Comparison of ENCODE assay signal across 8 mouse cellular contexts in the genomic region with DNA sequence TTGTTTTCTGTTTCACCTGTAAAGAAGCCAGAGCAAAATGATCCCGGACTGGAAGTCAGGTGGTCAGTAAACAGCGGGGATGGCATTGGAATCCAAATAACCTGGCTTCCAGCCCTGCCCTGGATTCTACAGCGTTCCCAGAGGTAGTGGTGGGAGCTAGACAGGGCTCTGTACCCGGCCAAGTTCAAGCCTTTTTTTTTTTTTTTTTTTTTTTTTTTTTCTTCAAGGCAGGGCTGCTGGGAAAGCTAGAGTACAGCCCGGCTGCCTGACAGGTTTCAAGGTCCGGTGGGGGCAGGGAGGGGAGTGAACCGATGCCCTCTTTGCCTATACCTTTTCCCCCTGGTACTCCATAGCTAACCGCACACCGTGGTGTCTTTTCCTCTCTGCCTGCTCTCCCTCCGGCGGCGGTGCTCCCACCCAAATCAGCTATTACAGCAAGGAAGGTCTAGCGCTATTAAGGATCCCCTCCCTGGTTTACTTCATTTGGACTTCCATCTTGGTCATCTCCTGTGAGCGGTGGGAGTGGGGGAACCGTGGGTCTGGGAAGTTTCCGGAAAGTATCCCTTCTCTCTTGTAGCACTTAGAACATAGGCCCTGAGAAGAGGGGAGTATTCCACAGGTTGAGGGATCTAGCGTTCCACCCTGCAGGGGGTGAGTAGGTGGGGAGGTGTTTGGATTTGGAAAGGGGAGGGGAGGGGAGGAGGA. TPM values are rescaled to one million over a fixed set of nuclear protein-coding genes. Genes with fewer than 3 reads are reported as not detected.
A peak's percentile ranks its signal among the peaks of the same experiment; 100 is the strongest.
DNase-seq lines count a peak whose midpoint lies in the region; ATAC-seq and TF ChIP-seq lines count a peak whose summit lies in the region.

No protein-coding gene starts in this region.

- no peak for TF ChIP-seq POLR2A in lung, adult 2 months (IDR thresholded peaks at IDR 0.05; ENCODE audit: borderline replicate concordance, extremely low read depth, low read depth, low read length)

- 0 out of 2 replicates have a peak, but pooled peaks have one; percentile 26 for ATAC-seq in lung, postnatal 0 days
- peak; percentile 26 for ATAC-seq in neural tube, embryonic 14.5 days (ENCODE audit: low read depth)

- H3K9ac ChIP-seq in lung, postnatal 0 days (replicated peaks; ENCODE audit: low read depth): no peak overlapping the region
- H3K9ac ChIP-seq in neural tube, embryonic 14.5 days (replicated peaks; ENCODE audit: low read depth, low read length): no peak overlapping the region

- no peaks in the 10 kb centered on the region for H3K36me3 ChIP-seq in lung, postnatal 0 days (ENCODE audit: insufficient read depth, low read length)
- no peaks in the 10 kb centered on the region for H3K36me3 ChIP-seq in neural tube, embryonic 14.5 days (ENCODE audit: control insufficient read depth, insufficient read depth, low read length)

- WGBS in lung, postnatal 0 days: 2% methylated on average over 17 of the region's 17 CpGs
- WGBS in lung, adult 2 months: 4% methylated on average over 17 of the region's 17 CpGs
- WGBS in neural tube, embryonic 14.5 days: 1% methylated on average over 17 of the region's 17 CpGs

- no peak for TF ChIP-seq CTCF in lung, postnatal 0 days (IDR thresholded peaks at IDR 0.05)
- no peak for TF ChIP-seq CTCF in lung, adult 2 months (IDR thresholded peaks at IDR 0.05; ENCODE audit: insufficient read depth, low read length)

- no peak overlapping the region for H3K4me3 ChIP-seq in lung, postnatal 0 days (ENCODE audit: low read depth, low read length)
- H3K4me3 ChIP-seq in lung, adult 2 months (replicated peaks; ENCODE audit: extremely low read depth, low read depth, low read length): no peak overlapping the region
- H3K4me3 ChIP-seq in neural tube, embryonic 14.5 days (ENCODE audit: low read depth, low read length): peak overlapping the region; percentile 16; the same call in 1 of the 2 replicates

- DNase-seq in adrenal gland, postnatal 10 days: peak; percentile 32
- DNase-seq in adrenal gland, postnatal 25 days: no peak
- DNase-seq in lung, postnatal 0 days (ENCODE audit: low spot score): no peak
- no peak for DNase-seq in lung, adult 2 months
- peak; percentile 39 for DNase-seq in layer of hippocampus, adult 9-11 months
- DNase-seq in thymus, postnatal 0 days (ENCODE audit: low spot score): no peak
- DNase-seq in retina, embryonic 14.5 days (ENCODE audit: low spot score): no peak

- no peaks in the 10 kb centered on the region for H3K27me3 ChIP-seq in lung, postnatal 0 days (replicated peaks; ENCODE audit: insufficient read depth, low read length)
- no peaks in the 10 kb centered on the region for H3K27me3 ChIP-seq in neural tube, embryonic 14.5 days (ENCODE audit: control insufficient read depth, insufficient read depth, low read length)

- no peaks in the 10 kb centered on the region for H3K9me3 ChIP-seq in lung, postnatal 0 days (ENCODE audit: low read length)
- H3K9me3 ChIP-seq in neural tube, embryonic 14.5 days (ENCODE audit: control insufficient read depth, low read length): no peaks in the 10 kb centered on the region

- H3K4me2 ChIP-seq in lung, postnatal 0 days (replicated peaks; ENCODE audit: low read depth, low read length): peak overlapping the region; percentile 39
- H3K4me2 ChIP-seq in neural tube, embryonic 14.5 days (ENCODE audit: low read depth, low read length): peak overlapping the region; percentile 44

- no peaks in the 10 kb centered on the region for H3K4me1 ChIP-seq in lung, postnatal 0 days (ENCODE audit: insufficient read depth, low read depth, low read length)
- no peaks in the 10 kb centered on the region for H3K4me1 ChIP-seq in lung, adult 2 months (ENCODE audit: control insufficient read depth, insufficient read depth, low read length)
- H3K4me1 ChIP-seq in neural tube, embryonic 14.5 days (ENCODE audit: control insufficient read depth, insufficient read depth, low read length): peaks cover 15% of the 10 kb centered on the region

- no peak overlapping the region for H3K27ac ChIP-seq in lung, postnatal 0 days (ENCODE audit: low read length)
- H3K27ac ChIP-seq in neural tube, embryonic 14.5 days (ENCODE audit: low read depth, low read length): peak overlapping the region; percentile 46

- no peak for TF ChIP-seq EP300 in lung, postnatal 0 days (IDR thresholded peaks at IDR 0.05)

RNA-seq across cellular contexts. Expression of a gene that starts 28.6 kb away (rescaled TPM):
- total RNA-seq in adrenal gland, postnatal 10 days (2021): 1 to 10 TPM; 1.7 to 1.8 TPM
- total RNA-seq in adrenal gland, postnatal 25 days (2021): 0.97 and 1.7 TPM in 2 replicates
- 8.5 and 9.0 TPM in 2 replicates for polyA plus RNA-seq in lung, postnatal 0 days (2015; fragmentation: Nextera tagmentation; extraction: Ambion mirVana)
- polyA plus RNA-seq in lung, adult 2 months (2012; rRNA removed): 0.96 and 1.3 TPM in 2 replicates
- 34.4 and 39.6 TPM in 2 replicates for polyA plus RNA-seq in neural tube, embryonic 14.5 days (2014; fragmentation: Nextera tagmentation; extraction: Ambion mirVana)
- polyA plus RNA-seq in thymus, postnatal 0 days (2015; fragmentation: Nextera tagmentation; extraction: Ambion mirVana): 6.0 and 7.2 TPM in 2 replicates

Comparison
In these comparisons a context has a peak if more than half of its experiments do, and no peak if none do; other contexts are left out.
1. DNase-seq: peak in adrenal gland, postnatal 10 days (single experiment) and layer of hippocampus, adult 9-11 months (single experiment); none in adrenal gland, postnatal 25 days (single experiment), lung, postnatal 0 days (single experiment), lung, adult 2 months (single experiment), thymus, postnatal 0 days (single experiment) and retina, embryonic 14.5 days (single experiment).